Mouse (Mus musculus): ENCODE measurements around the gene Snx22. TPM values are rescaled to one million over a fixed set of nuclear protein-coding genes. Genes with fewer than 3 reads are reported as not detected.

Snx22 gene
- polyA plus RNA-seq, 1 experiment from 2014 or later: 2.1 TPM

- peaks cover 54% of the 10 kb centered on the region for H3K36me3 ChIP-seq
- no peak overlapping the region for H3K27ac ChIP-seq
- H3K4me1 ChIP-seq: peaks cover 30% of the 10 kb centered on the region
- 80% methylated on average over 3 of the region's 3 CpGs for WGBS
- no peaks in the 10 kb centered on the region for H3K9me3 ChIP-seq
- H3K27me3 ChIP-seq (ENCODE audit: insufficient read depth, poor library complexity, severe bottlenecking): peaks cover 43% of the 10 kb centered on the region
- DNase-seq (ENCODE audit: low spot score): no peak
- no peak overlapping the region for H3K4me3 ChIP-seq
These were observed 2.7 kb downstream of the Snx22 start for GRCm38 (mm10) chr9:66066791-66067190.

- Histone ChIP-seq H3K27me3 (ENCODE audit: insufficient read depth, poor library complexity, severe bottlenecking) (peaks cover 30% of the 10 kb centered on the region), H3K36me3 (peaks cover 54% of the 10 kb centered on the region), H3K4me1 (peaks cover 36% of the 10 kb centered on the region), H3K4me3 (no peak overlapping the region), H3K9me3 (no peaks in the 10 kb centered on the region), H3K27ac (no peak overlapping the region)
- DNase-seq (ENCODE audit: low spot score): no peak
- 96% methylated on average over 11 of the region's 11 CpGs for WGBS
These were observed 5.2 kb downstream of the Snx22 start for GRCm38 (mm10) chr9:66064316-66064715.

GRCm38 (mm10) chr9:66063446-66063845 is 6.1 kb downstream of the Snx22 start:
- WGBS: 95% methylated on average over 3 of the region's 3 CpGs
- H3K36me3 ChIP-seq: peaks cover 54% of the 10 kb centered on the region
- no peak for DNase-seq (ENCODE audit: low spot score)
- H3K4me1 ChIP-seq: peaks cover 34% of the 10 kb centered on the region
- H3K4me3 ChIP-seq: no peak overlapping the region
- peaks cover 21% of the 10 kb centered on the region for H3K27me3 ChIP-seq (ENCODE audit: insufficient read depth, poor library complexity, severe bottlenecking)
- H3K27ac ChIP-seq: no peak overlapping the region
- no peaks in the 10 kb centered on the region for H3K9me3 ChIP-seq

- Histone ChIP-seq H3K4me3 (peak overlapping the region; percentile 85), H3K27ac (peak overlapping the region; percentile 93), H3K27me3 (ENCODE audit: insufficient read depth, poor library complexity, severe bottlenecking) (peaks cover 3% of the 10 kb centered on the region; the same call in 1 of the 2 replicates), H3K4me1 (peaks cover 23% of the 10 kb centered on the region), H3K9me3 (no peaks in the 10 kb centered on the region), H3K36me3 (peaks cover 44% of the 10 kb centered on the region)
- no peak for DNase-seq (ENCODE audit: low spot score)
- 100% methylated on average over 3 of the region's 3 CpGs for WGBS
These were observed 7.9 kb downstream of the Snx22 start for GRCm38 (mm10) chr9:66061656-66062055.

GRCm38 (mm10) chr9:66060986-66061385 is 8.5 kb downstream of the Snx22 start:
- no peak for DNase-seq (ENCODE audit: low spot score)
- peaks cover 23% of the 10 kb centered on the region for H3K4me1 ChIP-seq
- peaks cover 37% of the 10 kb centered on the region for H3K36me3 ChIP-seq
- peak overlapping the region; percentile 85 for H3K4me3 ChIP-seq
- peak overlapping the region; percentile 93 for H3K27ac ChIP-seq
- no peaks in the 10 kb centered on the region for H3K27me3 ChIP-seq (ENCODE audit: insufficient read depth, poor library complexity, severe bottlenecking)
- no peaks in the 10 kb centered on the region for H3K9me3 ChIP-seq
- 38% methylated on average over 4 of the region's 4 CpGs for WGBS

- peak overlapping the region; percentile 93 for H3K27ac ChIP-seq
- H3K4me3 ChIP-seq: peak overlapping the region; percentile 85
- H3K9me3 ChIP-seq: no peaks in the 10 kb centered on the region
- peaks cover 30% of the 10 kb centered on the region for H3K36me3 ChIP-seq
- no peak for DNase-seq (ENCODE audit: low spot score)
- no peaks in the 10 kb centered on the region for H3K27me3 ChIP-seq (ENCODE audit: insufficient read depth, poor library complexity, severe bottlenecking)
- H3K4me1 ChIP-seq: peaks cover 23% of the 10 kb centered on the region
- WGBS: under 1% methylated on average over 20 of the region's 20 CpGs
These were observed 9.2 kb downstream of the Snx22 start for GRCm38 (mm10) chr9:66060308-66060647.

GRCm38 (mm10) chr9:66059583-66060307 is 9.8 kb downstream of the Snx22 start, which contains the start of gene Ppib:
Gene Ppib (plus strand): TSS chr9:66060222.
- peak within 1 kb of the TSS; percentile 93 for H3K27ac ChIP-seq

GRCm38 (mm10) chr9:66053620-66054019 is 15.9 kb downstream of the Snx22 start:
- H3K4me1 ChIP-seq: no peaks in the 10 kb centered on the region; the same call in 1 of the 2 replicates
- no peak for DNase-seq (ENCODE audit: low spot score)
- H3K9me3 ChIP-seq: no peaks in the 10 kb centered on the region
- no peaks in the 10 kb centered on the region for H3K36me3 ChIP-seq
- no peak overlapping the region for H3K27ac ChIP-seq
- 29% methylated on average over 1 of the region's 1 CpGs for WGBS
- H3K27me3 ChIP-seq (ENCODE audit: insufficient read depth, poor library complexity, severe bottlenecking): no peaks in the 10 kb centered on the region
- H3K4me3 ChIP-seq: no peak overlapping the region

More at GRCm38 (mm10) chr9:66059583-66060307, 9.8 kb downstream of the Snx22 start, which contains the start of gene Ppib:
- no peaks in the 10 kb centered on the region for H3K27me3 ChIP-seq (ENCODE audit: insufficient read depth, poor library complexity, severe bottlenecking)
- no peaks in the 10 kb centered on the region for H3K9me3 ChIP-seq
- H3K36me3 ChIP-seq: peaks cover 26% of the 10 kb centered on the region
- WGBS: 1% methylated on average over 51 of the region's 51 CpGs
- peak within 1 kb of the TSS; percentile 85 for H3K4me3 ChIP-seq
- peak; percentile 99 for DNase-seq (ENCODE audit: low spot score)
- H3K4me1 ChIP-seq: peaks cover 23% of the 10 kb centered on the region

GRCm38 (mm10) chr9:66052731-66053130 is 16.8 kb downstream of the Snx22 start:
- no peak for DNase-seq (ENCODE audit: low spot score)
- H3K27ac ChIP-seq: no peak overlapping the region
- no peaks in the 10 kb centered on the region for H3K36me3 ChIP-seq
- H3K4me3 ChIP-seq: no peak overlapping the region
- H3K9me3 ChIP-seq: no peaks in the 10 kb centered on the region
- H3K4me1 ChIP-seq: no peaks in the 10 kb centered on the region; the same call in 1 of the 2 replicates
- WGBS: 93% methylated on average over 1 of the region's 1 CpGs
- no peaks in the 10 kb centered on the region for H3K27me3 ChIP-seq (ENCODE audit: insufficient read depth, poor library complexity, severe bottlenecking)

GRCm38 (mm10) chr9:66051493-66051892 is 18.0 kb downstream of the Snx22 start:
- WGBS: 72% methylated on average over 4 of the region's 4 CpGs
- Histone ChIP-seq H3K9me3 (no peaks in the 10 kb centered on the region), H3K4me3 (no peak overlapping the region), H3K27ac (no peak overlapping the region), H3K27me3 (ENCODE audit: insufficient read depth, poor library complexity, severe bottlenecking) (no peaks in the 10 kb centered on the region), H3K4me1 (no peaks in the 10 kb centered on the region; the same call in 1 of the 2 replicates), H3K36me3 (no peaks in the 10 kb centered on the region)
- DNase-seq (ENCODE audit: low spot score): peak; percentile 13

- Histone ChIP-seq H3K27me3 (ENCODE audit: insufficient read depth, poor library complexity, severe bottlenecking) (no peaks in the 10 kb centered on the region), H3K36me3 (no peaks in the 10 kb centered on the region), H3K4me3 (no peak overlapping the region), H3K27ac (no peak overlapping the region), H3K9me3 (no peaks in the 10 kb centered on the region), H3K4me1 (no peaks in the 10 kb centered on the region; the same call in 1 of the 2 replicates)
- 66% methylated on average over 6 of the region's 6 CpGs for WGBS
- peak; percentile 3 for DNase-seq (ENCODE audit: low spot score)
These were observed 19.5 kb downstream of the Snx22 start for GRCm38 (mm10) chr9:66049931-66050601.

- H3K36me3 ChIP-seq: peaks cover 22% of the 10 kb centered on the region
- WGBS: 94% methylated on average over 3 of the region's 3 CpGs
These were observed 26.3 kb downstream of the Snx22 start for GRCm38 (mm10) chr9:66043241-66043640.

GRCm38 (mm10) chr9:66042331-66042730 is 27.2 kb downstream of the Snx22 start:
- WGBS: 67% methylated on average over 4 of the region's 4 CpGs

More at GRCm38 (mm10) chr9:66043241-66043640, 26.3 kb downstream of the Snx22 start:
- Histone ChIP-seq H3K27ac (no peak overlapping the region), H3K27me3 (ENCODE audit: insufficient read depth, poor library complexity, severe bottlenecking) (no peaks in the 10 kb centered on the region), H3K9me3 (no peaks in the 10 kb centered on the region), H3K4me3 (no peak overlapping the region), H3K4me1 (0 out of 2 replicates have a peak, but pooled peaks cover 3% of the 10 kb centered on the region)
- peak; percentile 68 for DNase-seq (ENCODE audit: low spot score)

More at GRCm38 (mm10) chr9:66042331-66042730, 27.2 kb downstream of the Snx22 start:
- Histone ChIP-seq H3K4me3 (no peak overlapping the region), H3K27ac (no peak overlapping the region), H3K36me3 (peaks cover 29% of the 10 kb centered on the region), H3K9me3 (no peaks in the 10 kb centered on the region), H3K27me3 (ENCODE audit: insufficient read depth, poor library complexity, severe bottlenecking) (no peaks in the 10 kb centered on the region), H3K4me1 (0 out of 2 replicates have a peak, but pooled peaks cover 3% of the 10 kb centered on the region)
- DNase-seq (ENCODE audit: low spot score): peak; percentile 68

All from heart, embryonic 10.5 days (tissue).